Mouse (Mus musculus) brain, embryonic 14.5 days (tissue): Measurements from ENCODE around the gene Crb3. TPM values are rescaled to one million over a fixed set of nuclear protein-coding genes. Genes with fewer than 3 reads are reported as not detected.

ENCODE experiments used
- DNase-seq: peaks from one replicate; pipeline ENCODE4 v3.0.0-alpha.2; 2011; ENCODE audit warnings: low read depth
- CTCF ChIP-seq: fragments of 200-500 bp; IDR thresholded peaks from 2 replicates; pipeline ENCODE4 v1.5.1; 2012; ENCODE audit warnings: inconsistent platforms, mild to moderate bottlenecking, moderate library complexity, borderline replicate concordance; ENCODE audit not compliant: insufficient read depth, insufficient read length; ENCODE audit errors: extremely low read depth
- POLR2A ChIP-seq: fragments of 200-500 bp; IDR thresholded peaks from 2 replicates; pipeline ENCODE4 v1.6.1; 2012; ENCODE audit warnings: mild to moderate bottlenecking, inconsistent platforms, borderline replicate concordance; ENCODE audit not compliant: poor library complexity, insufficient read depth, insufficient read length, severe bottlenecking; ENCODE audit errors: extremely low read depth
- polyA plus RNA-seq: library from polyadenylated mRNA; depleted of rRNA; stranded (reverse); fragments of >200 nt; gene quantifications from 2 replicates; pipeline ENCODE4 v1.2.3, GENCODE M21; 2012; rRNA removed

Crb3 gene
- polyA plus RNA-seq, 1 experiment: 3.2 TPM

DNA sequence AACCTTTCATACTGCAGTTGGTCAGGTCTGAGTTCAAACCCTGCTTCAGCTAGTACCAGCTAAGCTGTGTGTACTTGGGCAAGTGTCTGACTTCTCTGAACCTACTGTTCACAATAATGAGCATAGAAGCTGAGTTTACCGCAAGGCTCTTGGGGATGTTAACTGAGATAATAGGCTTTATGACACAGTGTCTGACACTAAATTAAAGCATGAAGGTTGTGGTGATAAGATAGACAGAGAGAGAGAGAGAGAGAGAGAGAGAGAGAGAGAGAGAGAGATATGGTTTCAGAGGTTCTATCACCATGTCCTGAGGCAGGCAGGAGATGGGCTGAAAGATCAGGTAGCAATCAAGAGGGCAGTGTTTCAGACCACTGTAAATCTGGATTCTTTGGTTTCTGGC, 51.1 kb downstream of the Crb3 start:
- DNase-seq: no peak
- no peak for TF ChIP-seq POLR2A
- TF ChIP-seq CTCF: no peak

DNA sequence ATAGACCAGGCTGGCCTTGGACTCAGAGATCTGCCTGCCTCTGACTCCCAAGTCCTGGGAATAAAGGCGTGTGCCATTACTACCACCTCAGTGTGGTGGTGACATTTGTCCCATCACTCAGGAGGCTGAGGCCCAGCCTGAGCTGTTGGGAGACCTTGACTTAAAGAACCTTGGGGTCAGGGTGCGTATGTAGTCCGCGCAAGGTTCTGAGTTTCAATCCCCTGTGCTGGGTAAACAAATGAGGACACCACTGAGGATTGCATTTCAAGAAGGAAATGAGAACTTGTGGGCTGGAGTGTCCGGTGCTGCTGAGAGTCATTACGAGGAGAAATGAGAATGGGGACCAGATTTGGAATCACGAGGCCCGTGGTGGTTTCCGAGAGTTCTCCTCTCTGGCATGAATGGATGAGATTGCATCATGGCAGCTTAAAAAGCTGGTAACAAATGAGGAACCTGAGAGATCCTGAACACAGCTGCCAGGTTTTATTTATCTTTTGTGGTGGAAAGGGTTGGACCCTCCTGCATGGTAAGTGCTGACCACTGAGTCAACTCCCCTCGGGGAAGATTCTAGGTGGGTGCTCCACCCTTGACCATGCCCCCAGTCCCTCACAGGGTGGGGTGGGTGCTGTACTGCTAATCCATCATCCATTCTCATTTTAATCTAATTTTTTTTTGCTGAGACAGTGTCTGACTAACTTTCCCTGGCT, 54.0 kb downstream of the Crb3 start:
- DNase-seq: no peak
- no peak for TF ChIP-seq CTCF

Other genes with a start within 250 kb of the Crb3 start
- 7.8 and 11.1 TPM in 2 replicates for gene Rfx2, start 228.1 kb upstream of the Crb3 start, polyA plus RNA-seq
- gene Acsbg2, start 184.7 kb upstream of the Crb3 start, polyA plus RNA-seq: not detected in 2 replicates
- gene 1700061G19Rik, start 183.6 kb upstream of the Crb3 start, polyA plus RNA-seq: 0.03 and 0.07 TPM in 2 replicates
- 149 and 153 TPM in 2 replicates for gene Mllt1, start 123.7 kb upstream of the Crb3 start, polyA plus RNA-seq
- gene Acer1, start 77.0 kb upstream of the Crb3 start, polyA plus RNA-seq: 0.18 TPM in 1 of 2 replicates, not detected in the other
- gene Clpp, start 68.8 kb upstream of the Crb3 start, polyA plus RNA-seq: 151 and 219 TPM in 2 replicates
- gene Alkbh7, start 61.8 kb upstream of the Crb3 start, polyA plus RNA-seq: 30.2 and 40.4 TPM in 2 replicates
- 0.28 and 0.33 TPM in 2 replicates for gene Pspn, start 59.1 kb upstream of the Crb3 start, polyA plus RNA-seq
- 57.1 and 64.6 TPM in 2 replicates for gene Gtf2f1, start 47.8 kb upstream of the Crb3 start, polyA plus RNA-seq
- gene Gm17949, start 47.6 kb upstream of the Crb3 start, polyA plus RNA-seq: 0.08 TPM in 1 of 2 replicates, not detected in the other
- 112 and 116 TPM in 2 replicates for gene Khsrp, start 27.6 kb upstream of the Crb3 start, polyA plus RNA-seq
- gene Slc25a41, start 17.5 kb upstream of the Crb3 start, polyA plus RNA-seq: 0.12 and 0.16 TPM in 2 replicates
- 71.2 and 111 TPM in 2 replicates for gene Slc25a23, start 758 bp downstream of the Crb3 start, polyA plus RNA-seq
- 5.4 and 6.3 TPM in 2 replicates for gene Dennd1c, start 19.4 kb downstream of the Crb3 start, polyA plus RNA-seq
- gene Tubb4a, start 28.7 kb downstream of the Crb3 start, polyA plus RNA-seq: 182 and 314 TPM in 2 replicates
- 7.1 and 8.8 TPM in 2 replicates for gene Tnfsf9, start 46.2 kb downstream of the Crb3 start, polyA plus RNA-seq
- 0.55 and 0.82 TPM in 2 replicates for gene Cd70, start 90.7 kb downstream of the Crb3 start, polyA plus RNA-seq
- 0.10 and 0.14 TPM in 2 replicates for gene Tnfsf14, start 135.1 kb downstream of the Crb3 start, polyA plus RNA-seq
- gene C3, start 169.0 kb downstream of the Crb3 start, polyA plus RNA-seq: 1.0 and 2.0 TPM in 2 replicates
- 18.3 and 20.8 TPM in 2 replicates for gene Gpr108, start 189.3 kb downstream of the Crb3 start, polyA plus RNA-seq
- 11.7 and 11.9 TPM in 2 replicates for gene Trip10, start 190.3 kb downstream of the Crb3 start, polyA plus RNA-seq
- 0.82 and 0.86 TPM in 2 replicates for gene Vav1, start 220.0 kb downstream of the Crb3 start, polyA plus RNA-seq